Mouse (Mus musculus) gastrocnemius, adult 2 months (tissue): ENCODE data around the gene Ikzf3. TPM values are rescaled to one million over a fixed set of nuclear protein-coding genes. Genes with fewer than 3 reads are reported as not detected.

ENCODE experiments used
- DNase-seq: peaks from one replicate; pipeline ENCODE4 v3.0.0; 2022
- H3K27ac ChIP-seq: fragments of 200-600 bp; 2 replicates; pipeline ENCODE4 v1.8.1; 2022; ENCODE audit warnings: mild to moderate bottlenecking
- H3K4me3 ChIP-seq: fragments of 200-600 bp; 2 replicates; pipeline ENCODE4 v1.8.1; 2022; ENCODE audit warnings: mild to moderate bottlenecking, moderate library complexity
- CTCF ChIP-seq: fragments of 200-600 bp; IDR thresholded peaks from 2 replicates; pipeline ENCODE4 v1.8.1; 2022; ENCODE audit warnings: antibody characterized with exemption, mild to moderate bottlenecking, moderate library complexity
- intact Hi-C: fragments of 180-260 bp; cut with DNase I; formaldehyde crosslinking; loops from one replicate; pipeline ENCODE4 v1.15.1; 2025
- total RNA-seq, 2 experiments: library from RNA; stranded (reverse); gene quantifications; 2 replicates each; pipeline ENCODE4 v1.2.3; 2021

Ikzf3 gene
- total RNA-seq, 2 experiments from 2014 or later = 0.22 TPM; not detected in 1

- TF ChIP-seq CTCF = no peak
- intact Hi-C loops = no loop called here
- Histone ChIP-seq H3K27ac (no peak overlapping the region), H3K4me3 (no peak overlapping the region)
- DNase-seq = no peak
Observed at GRCm38 (mm10) chr11:98488540-98489234, 57.1 kb downstream of the Ikzf3 start.

- TF ChIP-seq CTCF = no peak
- H3K4me3 ChIP-seq = no peak overlapping the region
- no peak overlapping the region for H3K27ac ChIP-seq
- no peak for DNase-seq
- intact Hi-C loops = no loop called here
Observed at GRCm38 (mm10) chr11:98487526-98488040, 58.2 kb downstream of the Ikzf3 start.

DNA sequence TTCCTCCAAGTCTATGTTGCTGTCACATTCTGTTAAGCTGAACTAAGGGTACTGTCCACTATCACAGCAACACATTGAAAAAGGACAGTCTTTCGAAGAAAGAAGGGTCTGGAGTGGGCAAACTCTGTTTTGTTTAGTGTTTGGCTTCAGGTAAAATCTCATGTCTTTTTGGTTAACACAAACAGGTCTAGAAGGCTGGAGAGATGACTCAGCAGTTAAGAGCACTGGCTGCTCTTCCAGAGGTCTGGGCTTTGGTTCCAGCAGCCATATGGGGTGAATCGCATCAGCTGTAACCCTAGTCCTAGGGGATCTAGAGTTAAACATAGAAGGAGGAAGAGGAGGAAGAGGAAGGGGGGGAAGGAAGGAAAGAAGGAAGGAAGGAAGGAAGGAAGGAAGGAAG, 60.1 kb downstream of the Ikzf3 start:
- no peak for DNase-seq
- intact Hi-C loops = no loop called here
- Histone ChIP-seq H3K4me3 (no peak overlapping the region), H3K27ac (no peak overlapping the region)
- no peak for TF ChIP-seq CTCF

DNA sequence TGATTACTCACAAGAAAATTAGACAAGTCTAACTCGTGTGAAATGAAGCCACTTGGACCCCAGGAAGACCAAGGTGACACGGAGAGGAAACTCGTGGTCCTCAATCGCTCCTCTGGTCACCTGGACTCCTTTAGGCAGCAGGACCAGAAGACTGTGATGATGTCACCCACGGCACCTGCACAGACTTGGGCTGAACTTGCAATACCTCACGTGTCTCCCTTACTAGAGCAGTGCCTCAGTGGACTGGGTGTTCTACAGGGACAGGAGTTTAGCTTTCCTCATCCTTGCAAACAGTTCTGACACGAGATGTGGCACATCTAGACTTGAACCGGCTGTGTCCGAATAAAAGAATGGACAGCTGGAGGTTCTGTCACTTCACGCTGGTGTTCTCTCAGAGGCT, 63.8 kb downstream of the Ikzf3 start:
- Histone ChIP-seq H3K27ac (no peak overlapping the region), H3K4me3 (no peak overlapping the region)
- intact Hi-C loops = no loop called here
- DNase-seq = no peak
- TF ChIP-seq CTCF = no peak

- intact Hi-C loops = no loop called here
- TF ChIP-seq CTCF = no peak
- Histone ChIP-seq H3K27ac (no peak overlapping the region), H3K4me3 (no peak overlapping the region)
- no peak for DNase-seq
Observed at GRCm38 (mm10) chr11:98481231-98481630, 64.6 kb downstream of the Ikzf3 start.

GRCm38 (mm10) chr11:98479940-98480497, 65.8 kb downstream of the Ikzf3 start:
- DNase-seq = no peak
- no peak for TF ChIP-seq CTCF
- H3K27ac ChIP-seq = no peak overlapping the region
- no peak overlapping the region for H3K4me3 ChIP-seq
- intact Hi-C loops = no loop called here

- intact Hi-C loops = no loop called here
- no peak for TF ChIP-seq CTCF
- no peak overlapping the region for H3K27ac ChIP-seq
- H3K4me3 ChIP-seq = no peak overlapping the region
- DNase-seq = no peak
Observed at GRCm38 (mm10) chr11:98479026-98479939, 66.5 kb downstream of the Ikzf3 start.

DNA sequence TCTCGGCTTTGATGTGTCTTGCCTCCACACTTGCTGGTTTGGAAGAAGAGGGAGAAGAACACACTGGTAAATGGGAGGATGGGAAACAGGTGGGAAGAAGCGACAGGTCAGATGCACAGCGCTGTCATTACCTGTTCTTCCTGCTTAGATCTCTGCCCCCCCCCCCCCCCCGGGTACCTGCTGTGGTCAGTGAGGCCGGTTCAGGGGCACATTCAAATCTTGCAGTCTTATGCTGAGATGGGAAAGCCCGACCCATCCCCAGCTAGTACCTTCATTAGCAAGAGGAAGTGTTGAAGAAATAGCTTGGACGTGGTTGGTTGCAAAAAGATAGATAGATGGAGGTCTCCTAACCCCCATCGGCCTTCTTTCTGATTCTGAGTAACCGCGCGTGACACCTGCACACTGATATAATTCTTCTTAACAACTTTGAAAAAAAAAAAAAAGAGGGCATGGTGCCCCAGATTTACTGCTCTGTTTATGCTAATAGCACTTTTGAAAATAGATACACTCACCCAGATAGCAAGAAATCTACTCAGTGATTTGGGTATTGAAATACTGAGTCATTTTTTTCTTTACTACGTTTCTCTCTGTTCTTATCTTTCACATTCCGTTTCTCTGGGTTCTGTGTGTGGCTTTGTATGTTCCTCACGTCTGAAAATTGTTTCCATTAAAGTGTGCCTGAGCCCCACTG, 68.7 kb downstream of the Ikzf3 start:
- DNase-seq = no peak
- no peak for TF ChIP-seq CTCF
- intact Hi-C loops = no loop called here
- Histone ChIP-seq H3K27ac (no peak overlapping the region), H3K4me3 (no peak overlapping the region)

- intact Hi-C loops = no loop called here
- no peak for TF ChIP-seq CTCF
- no peak for DNase-seq
- Histone ChIP-seq H3K27ac (no peak overlapping the region), H3K4me3 (no peak overlapping the region)
Observed at GRCm38 (mm10) chr11:98476434-98476807, 69.4 kb downstream of the Ikzf3 start.

- H3K4me3 ChIP-seq = no peak overlapping the region
- no peak for TF ChIP-seq CTCF
- DNase-seq = no peak
- intact Hi-C loops = no loop called here
- no peak overlapping the region for H3K27ac ChIP-seq
Observed at GRCm38 (mm10) chr11:98475630-98476433, 70.0 kb downstream of the Ikzf3 start.

GRCm38 (mm10) chr11:98474967-98475366, 70.9 kb downstream of the Ikzf3 start:
- TF ChIP-seq CTCF = no peak
- H3K4me3 ChIP-seq = no peak overlapping the region
- no peak overlapping the region for H3K27ac ChIP-seq
- intact Hi-C loops = no loop called here
- no peak for DNase-seq
